Comparison of ENCODE assay signal across 8 mouse cellular contexts in genomic region chr7:100288622-100289021, GRCm38 (mm10). TPM values are rescaled to one million over a fixed set of nuclear protein-coding genes. Genes with fewer than 3 reads are reported as not detected.
A peak's percentile ranks its signal among the peaks of the same experiment; 100 is the strongest.
DNase-seq lines count a peak whose midpoint lies in the region; ATAC-seq and TF ChIP-seq lines count a peak whose summit lies in the region.

No protein-coding gene starts in this region.

- H3K27ac ChIP-seq in heart, embryonic 14.5 days (replicated peaks in 1 of 2; ENCODE audit: control insufficient read depth in 1 of 2, insufficient read depth in 1 of 2, low read depth in 2 of 2, low read length in 2 of 2) = peak overlapping the region; percentile 90 to 96

- no peak for TF ChIP-seq CTCF in E14TG2a.4 (conservative IDR thresholded peaks at IDR 0.05; ENCODE audit: low read length)

- peaks cover 11% of the 10 kb centered on the region for H3K9me3 ChIP-seq in E14TG2a.4 (ENCODE audit: low read length)
- peaks cover 7% of the 10 kb centered on the region; the same call in 1 of the 2 replicates for H3K9me3 ChIP-seq in heart, embryonic 14.5 days (ENCODE audit: control insufficient read depth, low read length)

- H3K27me3 ChIP-seq in E14TG2a.4 (ENCODE audit: insufficient read depth, low read length) = peaks cover 60% of the 10 kb centered on the region
- no peaks in the 10 kb centered on the region for H3K27me3 ChIP-seq in heart, embryonic 14.5 days (ENCODE audit: control insufficient read depth, insufficient read depth, low read length)

- no peaks in the 10 kb centered on the region for H3K36me3 ChIP-seq in E14TG2a.4 (ENCODE audit: insufficient read depth, low read length)
- H3K36me3 ChIP-seq in heart, embryonic 14.5 days (ENCODE audit: control insufficient read depth, insufficient read depth, low read length) = peaks cover 5% of the 10 kb centered on the region; the same call in 1 of the 2 replicates

- H3K9ac ChIP-seq in heart, embryonic 14.5 days (ENCODE audit: low read length) = peak overlapping the region; percentile 62

- H3K4me1 ChIP-seq in E14TG2a.4 (replicated peaks; ENCODE audit: low read depth, low read length) = peaks cover 28% of the 10 kb centered on the region
- H3K4me1 ChIP-seq in heart, embryonic 14.5 days (ENCODE audit: control insufficient read depth in 2 of 2, insufficient read depth in 2 of 2, low read length in 2 of 2) = peaks cover 14 to 36% of the 10 kb centered on the region in 2 experiments

- DNase-seq in embryo, embryonic 10 days (ENCODE audit: low spot score) = peak; percentile 33
- peak; percentile 18 for DNase-seq in liver
- DNase-seq in neural tube, embryonic 10.5 days (ENCODE audit: extremely low spot score, low spot score) = peak; percentile 36
- DNase-seq in thymus, adult 18-20 months = no peak
- no peak for DNase-seq in right cerebral cortex, adult 18-20 months
- DNase-seq in spleen, adult 18-20 months = no peak

- peak overlapping the region; percentile 69 for H3K4me2 ChIP-seq in heart, embryonic 14.5 days (ENCODE audit: low read length)

- peak; percentile 31 for ATAC-seq in heart, embryonic 14.5 days (ENCODE audit: insufficient number of reproducible peaks, insufficient read depth, low FRiP score, low read depth)

- 22% methylated on average over 11 of the region's 11 CpGs for WGBS in heart, embryonic 14.5 days

- peak overlapping the region; percentile 63 for H3K4me3 ChIP-seq in E14TG2a.4 (replicated peaks; ENCODE audit: low read length)
- H3K4me3 ChIP-seq in heart, embryonic 14.5 days (ENCODE audit: control insufficient read depth in 1 of 2, insufficient read depth in 1 of 2, low read depth in 1 of 2, low read length in 2 of 2) = peak overlapping the region; percentile 7 to 25; a peak in 3 of 4 replicates

RNA-seq across cellular contexts. Expression of gene P4ha3, which starts 3.3 kb away (rescaled TPM):
- 13.7 and 15.7 TPM in 2 replicates for polyA plus RNA-seq in heart, embryonic 14.5 days (2014; fragmentation: Nextera tagmentation; extraction: Ambion mirVana)

Comparison
In these comparisons a context has a peak if more than half of its experiments do, and no peak if none do; other contexts are left out.
1. DNase-seq: peak in embryo, embryonic 10 days (single experiment), liver (single experiment) and neural tube, embryonic 10.5 days (single experiment); none in thymus, adult 18-20 months (0 of 2), right cerebral cortex, adult 18-20 months (single experiment) and spleen, adult 18-20 months (0 of 2).